Mouse (Mus musculus): ENCODE measurements at regions not wholly inside any gene's neighbourhood (a gene's known extent, or its start where the extent isn't known, plus 50 kb on each side); places are given as distances from the start of the nearest gene placed in this dataset.

DNA sequence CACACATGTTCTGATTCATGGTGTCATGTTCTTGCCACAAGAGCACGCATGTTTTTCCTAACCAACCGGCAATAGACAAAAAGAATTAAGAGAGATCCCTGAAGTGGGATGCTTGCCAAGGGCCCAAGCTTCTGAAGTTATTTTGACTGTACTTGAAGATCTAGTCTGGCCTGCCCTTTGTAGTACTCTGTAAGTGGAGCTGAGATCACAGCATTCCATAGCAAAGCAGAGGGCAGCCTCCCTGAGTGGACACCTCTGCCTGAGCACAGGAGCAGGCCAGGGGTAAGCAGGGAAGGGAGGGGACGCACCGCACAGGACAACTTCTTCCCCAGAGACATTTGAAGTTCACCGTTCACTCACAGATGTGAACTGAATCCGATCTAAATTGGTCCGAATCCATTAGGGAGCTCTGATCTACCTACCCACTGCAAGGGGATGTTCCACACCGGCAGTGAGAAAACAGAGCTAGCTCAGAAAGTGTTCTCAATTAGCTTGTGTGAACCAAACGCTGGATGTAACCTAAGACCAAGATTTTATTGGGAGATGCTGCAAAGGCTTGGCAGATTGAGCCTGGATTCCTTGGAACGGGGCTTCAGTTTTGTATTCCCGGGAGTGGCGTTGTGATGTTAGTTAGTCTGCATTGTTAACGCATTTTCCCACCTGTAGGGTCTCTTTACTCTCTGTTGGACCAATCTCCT lies 88.3 kb upstream of the Tspan5 start:
- no peaks in the 10 kb centered on the region for H3K27me3 ChIP-seq (ENCODE audit: control insufficient read depth, insufficient read depth, low read length, poor library complexity, severe bottlenecking)
- no peaks in the 10 kb centered on the region for H3K36me3 ChIP-seq (ENCODE audit: control insufficient read depth, insufficient read depth, low read length, poor library complexity, severe bottlenecking)
- no peak overlapping the region for H3K4me3 ChIP-seq (ENCODE audit: low read depth, low read length)
- peaks cover 36% of the 10 kb centered on the region for H3K9me3 ChIP-seq (replicated peaks; ENCODE audit: control insufficient read depth, insufficient read depth, low read length, poor library complexity, severe bottlenecking)
- H3K9ac ChIP-seq (ENCODE audit: low read depth, poor library complexity, severe bottlenecking) = no peak overlapping the region
- peaks cover 2% of the 10 kb centered on the region for H3K4me1 ChIP-seq (ENCODE audit: control insufficient read depth, insufficient read depth, low read length)
- TF ChIP-seq POLR2A (IDR thresholded peaks at IDR 0.05; ENCODE audit: insufficient read depth, low read length) = no peak
- TF ChIP-seq CTCF (IDR thresholded peaks at IDR 0.05; ENCODE audit: low read depth, low read length) = no peak
- no peak for TF ChIP-seq EP300 (IDR thresholded peaks at IDR 0.05; ENCODE audit: insufficient read depth, low read depth, low read length)
- H3K27ac ChIP-seq (ENCODE audit: insufficient read depth, low read length) = no peak overlapping the region

- Histone ChIP-seq H3K36me3 (ENCODE audit: control insufficient read depth, insufficient read depth, low read length, poor library complexity, severe bottlenecking) (no peaks in the 10 kb centered on the region), H3K27ac (ENCODE audit: insufficient read depth, low read length) (no peak overlapping the region), H3K4me3 (ENCODE audit: low read depth, low read length) (no peak overlapping the region), H3K9ac (ENCODE audit: low read depth, poor library complexity, severe bottlenecking) (no peak overlapping the region), H3K27me3 (ENCODE audit: control insufficient read depth, insufficient read depth, low read length, poor library complexity, severe bottlenecking) (no peaks in the 10 kb centered on the region), H3K9me3 (replicated peaks; ENCODE audit: control insufficient read depth, insufficient read depth, low read length, poor library complexity, severe bottlenecking) (peaks cover 45% of the 10 kb centered on the region), H3K4me1 (ENCODE audit: control insufficient read depth, insufficient read depth, low read length) (peaks cover 2% of the 10 kb centered on the region)
- TF ChIP-seq CTCF (IDR thresholded peaks at IDR 0.05; ENCODE audit: low read depth, low read length) (no peak), POLR2A (IDR thresholded peaks at IDR 0.05; ENCODE audit: insufficient read depth, low read length) (no peak), EP300 (IDR thresholded peaks at IDR 0.05; ENCODE audit: insufficient read depth, low read depth, low read length) (no peak)
Observed at GRCm38 (mm10) chr3:138654610-138655371, 87.2 kb upstream of the Tspan5 start.

DNA sequence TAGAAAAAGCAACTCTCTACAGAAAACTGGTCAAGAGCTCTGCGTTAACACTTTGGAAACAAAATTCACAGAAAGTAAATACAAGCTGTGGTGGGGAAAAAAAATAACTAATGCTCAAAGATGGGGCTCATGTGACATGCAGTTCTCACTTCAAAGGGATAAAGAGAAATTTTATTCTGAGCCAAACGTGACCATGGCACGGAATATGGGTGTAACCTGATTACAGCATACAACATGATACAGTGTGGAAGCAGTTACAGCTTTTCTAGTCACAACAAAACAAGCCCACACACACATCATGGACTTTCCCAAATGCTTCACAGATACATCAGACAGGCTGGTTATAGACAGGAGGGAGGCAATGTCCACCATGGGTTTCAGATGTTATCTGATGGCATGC lies 86.5 kb upstream of the Tspan5 start:
- no peaks in the 10 kb centered on the region for H3K36me3 ChIP-seq (ENCODE audit: control insufficient read depth, insufficient read depth, low read length, poor library complexity, severe bottlenecking)
- peaks cover 45% of the 10 kb centered on the region for H3K9me3 ChIP-seq (replicated peaks; ENCODE audit: control insufficient read depth, insufficient read depth, low read length, poor library complexity, severe bottlenecking)
- TF ChIP-seq EP300 (IDR thresholded peaks at IDR 0.05; ENCODE audit: insufficient read depth, low read depth, low read length) = no peak
- no peak for TF ChIP-seq CTCF (IDR thresholded peaks at IDR 0.05; ENCODE audit: low read depth, low read length)
- no peak for TF ChIP-seq POLR2A (IDR thresholded peaks at IDR 0.05; ENCODE audit: insufficient read depth, low read length)
- H3K4me1 ChIP-seq (ENCODE audit: control insufficient read depth, insufficient read depth, low read length) = peaks cover 2% of the 10 kb centered on the region
- no peak overlapping the region for H3K4me3 ChIP-seq (ENCODE audit: low read depth, low read length)
- H3K27ac ChIP-seq (ENCODE audit: insufficient read depth, low read length) = no peak overlapping the region
- H3K9ac ChIP-seq (ENCODE audit: low read depth, poor library complexity, severe bottlenecking) = no peak overlapping the region
- no peaks in the 10 kb centered on the region for H3K27me3 ChIP-seq (ENCODE audit: control insufficient read depth, insufficient read depth, low read length, poor library complexity, severe bottlenecking)

DNA sequence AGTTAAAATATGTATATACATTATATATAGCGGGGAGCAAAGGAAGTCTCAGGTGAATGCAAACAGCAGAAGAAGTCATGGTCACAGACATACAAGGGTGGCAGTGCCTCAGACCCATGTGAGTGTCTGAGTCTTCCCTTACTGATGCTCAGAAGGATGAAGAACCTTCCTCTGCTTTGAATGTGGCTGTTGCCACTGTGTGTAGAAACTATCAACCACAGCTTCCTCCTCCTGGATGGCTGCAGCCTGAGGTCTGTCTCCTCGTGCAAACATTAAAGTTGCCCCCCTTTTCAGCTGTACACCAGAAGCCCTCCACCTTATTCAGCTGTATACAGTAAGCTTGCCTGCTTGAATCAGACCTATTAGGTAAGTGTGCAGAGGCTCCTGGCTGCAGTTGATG lies 79.4 kb upstream of the Tspan5 start:
- Histone ChIP-seq H3K36me3 (ENCODE audit: control insufficient read depth, insufficient read depth, low read length, poor library complexity, severe bottlenecking) (no peaks in the 10 kb centered on the region), H3K4me1 (ENCODE audit: control insufficient read depth, insufficient read depth, low read length) (no peaks in the 10 kb centered on the region), H3K27ac (ENCODE audit: insufficient read depth, low read length) (no peak overlapping the region), H3K9me3 (replicated peaks; ENCODE audit: control insufficient read depth, insufficient read depth, low read length, poor library complexity, severe bottlenecking) (peaks cover 27% of the 10 kb centered on the region), H3K4me3 (ENCODE audit: low read depth, low read length) (no peak overlapping the region), H3K9ac (ENCODE audit: low read depth, poor library complexity, severe bottlenecking) (no peak overlapping the region), H3K27me3 (ENCODE audit: control insufficient read depth, insufficient read depth, low read length, poor library complexity, severe bottlenecking) (no peaks in the 10 kb centered on the region)
- TF ChIP-seq POLR2A (IDR thresholded peaks at IDR 0.05; ENCODE audit: insufficient read depth, low read length) = no peak
- no peak for TF ChIP-seq CTCF (IDR thresholded peaks at IDR 0.05; ENCODE audit: low read depth, low read length)
- TF ChIP-seq EP300 (IDR thresholded peaks at IDR 0.05; ENCODE audit: insufficient read depth, low read depth, low read length) = no peak

DNA sequence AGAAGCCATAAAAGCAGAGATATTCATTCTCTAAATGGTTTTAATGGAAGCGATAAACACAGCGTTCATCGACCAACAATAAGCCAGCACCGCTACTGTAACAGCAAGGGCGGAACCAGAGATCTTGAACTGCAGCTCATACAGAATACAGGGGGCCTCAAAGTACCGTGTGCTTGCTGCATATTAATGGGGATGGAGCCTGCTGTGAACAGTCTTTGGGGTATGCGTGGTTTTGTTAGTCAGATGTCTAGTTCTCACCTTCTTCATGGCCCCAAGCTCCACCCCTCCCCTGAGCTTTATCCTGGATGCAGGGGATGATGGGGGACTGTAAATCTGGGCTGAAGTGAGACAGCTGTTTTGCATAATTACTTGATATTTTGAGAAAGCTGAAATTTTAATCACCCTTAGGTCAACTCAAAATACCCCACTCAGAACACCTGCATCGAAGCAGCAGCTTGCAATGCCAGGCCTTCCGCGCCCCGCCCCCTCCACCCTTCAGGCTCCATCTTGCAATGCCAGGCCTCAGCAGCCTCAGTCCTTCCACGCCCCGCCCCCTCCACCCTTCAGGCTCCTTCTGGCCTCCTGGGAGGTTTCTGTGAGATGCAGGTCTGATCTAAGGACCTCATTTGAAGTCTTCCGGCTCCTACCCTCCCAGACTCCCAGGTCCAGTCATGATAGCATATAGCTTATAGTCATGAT lies 73.5 kb upstream of the Tspan5 start:
- no peak overlapping the region for H3K27ac ChIP-seq (ENCODE audit: insufficient read depth, low read length)
- TF ChIP-seq CTCF (IDR thresholded peaks at IDR 0.05; ENCODE audit: low read depth, low read length) (no peak), EP300 (IDR thresholded peaks at IDR 0.05; ENCODE audit: insufficient read depth, low read depth, low read length) (no peak), POLR2A (IDR thresholded peaks at IDR 0.05; ENCODE audit: insufficient read depth, low read length) (no peak)
- H3K4me1 ChIP-seq (ENCODE audit: control insufficient read depth, insufficient read depth, low read length) = peaks cover 4% of the 10 kb centered on the region
- no peaks in the 10 kb centered on the region for H3K27me3 ChIP-seq (ENCODE audit: control insufficient read depth, insufficient read depth, low read length, poor library complexity, severe bottlenecking)
- no peak overlapping the region for H3K9ac ChIP-seq (ENCODE audit: low read depth, poor library complexity, severe bottlenecking)
- H3K4me3 ChIP-seq (ENCODE audit: low read depth, low read length) = no peak overlapping the region
- no peaks in the 10 kb centered on the region for H3K36me3 ChIP-seq (ENCODE audit: control insufficient read depth, insufficient read depth, low read length, poor library complexity, severe bottlenecking)
- peaks cover 8% of the 10 kb centered on the region; the same call in 1 of the 2 replicates for H3K9me3 ChIP-seq (replicated peaks; ENCODE audit: control insufficient read depth, insufficient read depth, low read length, poor library complexity, severe bottlenecking)

Measured in ES-Bruce4 (cell line).